Mouse (Mus musculus): ENCODE measurements around the gene Aspg. TPM values are rescaled to one million over a fixed set of nuclear protein-coding genes. Genes with fewer than 3 reads are reported as not detected.

The Aspg gene
- total RNA-seq, 2 experiments from 2014 or later, result 1.8 to 2.2 TPM

- DNase-seq, result peak in 1 of 2 experiments; percentile 18
Observed at GRCm38 (mm10) chr12:112117006-112117405, 10.5 kb downstream of the Aspg start.

GRCm38 (mm10) chr12:112117649-112118048 lies 11.2 kb downstream of the Aspg start:
- peak; percentile 60 to 66 for DNase-seq

- DNase-seq, result no peak
Observed at GRCm38 (mm10) chr12:112121188-112121587, 14.7 kb downstream of the Aspg start.

GRCm38 (mm10) chr12:112125903-112126302 lies 19.4 kb downstream of the Aspg start:
- no peak for DNase-seq

- no peak for DNase-seq
Observed at GRCm38 (mm10) chr12:112126931-112127635, 20.6 kb downstream of the Aspg start.

- DNase-seq, result no peak
Observed at GRCm38 (mm10) chr12:112128526-112128925, 22.0 kb downstream of the Aspg start.

GRCm38 (mm10) chr12:112129300-112129856 lies 22.9 kb downstream of the Aspg start:
- no peak for DNase-seq

GRCm38 (mm10) chr12:112130161-112130860 lies 23.8 kb downstream of the Aspg start:
- DNase-seq, result no peak

GRCm38 (mm10) chr12:112130957-112131356 lies 24.5 kb downstream of the Aspg start:
- DNase-seq, result no peak

- peak; percentile 37 to 38 for DNase-seq
Observed at GRCm38 (mm10) chr12:112140231-112140630, 33.8 kb downstream of the Aspg start.

GRCm38 (mm10) chr12:112140745-112141144 lies 34.3 kb downstream of the Aspg start:
- DNase-seq, result no peak

GRCm38 (mm10) chr12:112141300-112141699 lies 34.8 kb downstream of the Aspg start:
- DNase-seq, result no peak

GRCm38 (mm10) chr12:112143116-112143832 lies 36.8 kb downstream of the Aspg start:
- DNase-seq, result peak in 1 of 2 experiments; percentile 9

- peak in 1 of 2 experiments; percentile 6 for DNase-seq
Observed at GRCm38 (mm10) chr12:112143833-112144201, 37.3 kb downstream of the Aspg start.

GRCm38 (mm10) chr12:112144377-112145115 lies 38.1 kb downstream of the Aspg start:
- no peak for DNase-seq

GRCm38 (mm10) chr12:112145211-112145874 lies 38.9 kb downstream of the Aspg start:
- DNase-seq, result peak; percentile 83 to 85

- peak in 1 of 2 experiments; percentile 33 for DNase-seq
Observed at GRCm38 (mm10) chr12:112145875-112146651, 39.6 kb downstream of the Aspg start, which contains the start of gene Kif26a. TSS of gene Kif26a (plus strand) at chr12:112146208.

- DNase-seq, result no peak
Observed at GRCm38 (mm10) chr12:112147365-112147764, 40.9 kb downstream of the Aspg start.

- DNase-seq, result no peak
Observed at GRCm38 (mm10) chr12:112150011-112150410, 43.5 kb downstream of the Aspg start.

GRCm38 (mm10) chr12:112151244-112151979 lies 44.9 kb downstream of the Aspg start:
- no peak for DNase-seq

All from layer of hippocampus, postnatal 36 days (tissue).